Mouse (Mus musculus): ENCODE measurements around the gene Cmip. TPM values are rescaled to one million over a fixed set of nuclear protein-coding genes. Genes with fewer than 3 reads are reported as not detected.

Cmip gene
- polyA plus RNA-seq, 1 experiment: 17.3 TPM

DNA sequence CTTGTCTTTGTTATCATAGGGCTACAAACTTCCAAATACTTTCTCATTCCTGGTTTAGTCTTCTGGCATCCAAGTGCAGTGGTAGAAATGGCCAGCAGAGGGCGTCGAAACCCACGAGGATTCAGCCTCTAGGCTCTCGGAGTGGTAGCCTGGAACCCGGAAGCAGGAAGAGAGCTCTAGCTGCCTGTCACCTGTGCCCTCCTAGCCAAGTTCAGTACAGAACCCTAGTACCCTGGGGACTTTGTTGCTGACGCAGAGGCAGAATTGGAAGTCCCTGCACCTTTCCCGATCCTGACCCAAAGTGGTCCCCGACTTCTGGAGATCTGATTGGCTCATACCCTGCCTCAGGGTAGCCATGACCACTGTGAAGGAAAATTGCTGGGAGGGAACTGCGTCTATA is 32.2 kb upstream of the Cmip start:
- Histone ChIP-seq H3K4me3 (ENCODE audit: insufficient read depth, poor library complexity, severe bottlenecking) (no peak overlapping the region), H3ac (ENCODE audit: control insufficient read depth, insufficient read length, low read depth) (no peak overlapping the region), H3K36me3 (ENCODE audit: control insufficient read depth, insufficient read depth) (no peaks in the 10 kb centered on the region), H3K27me3 (ENCODE audit: control insufficient read depth, insufficient read depth, insufficient read length) (no peaks in the 10 kb centered on the region), H3K79me3 (ENCODE audit: low read depth) (no peaks in the 10 kb centered on the region), H3K79me2 (ENCODE audit: control insufficient read depth, insufficient read depth) (no peaks in the 10 kb centered on the region)
- TF ChIP-seq FOSL1 (IDR thresholded peaks at IDR 0.05; ENCODE audit: insufficient read depth, low read length, poor library complexity, severe bottlenecking) (no peak), MAX (IDR thresholded peaks at IDR 0.05) (no peak), MYOD1 (IDR thresholded peaks at IDR 0.05; ENCODE audit: control insufficient read depth, insufficient read length, low read depth) (no peak), CEBPB (IDR thresholded peaks at IDR 0.05; ENCODE audit: low read depth) (no peak), CTCF (IDR thresholded peaks at IDR 0.05; ENCODE audit: control insufficient read depth, insufficient read depth, insufficient read length) (peak; percentile 63), MYOG (IDR thresholded peaks at IDR 0.05; ENCODE audit: control insufficient read depth, extremely low read depth, insufficient read length) (no peak), USF1 (IDR thresholded peaks at IDR 0.05; ENCODE audit: low read depth) (no peak)

DNA sequence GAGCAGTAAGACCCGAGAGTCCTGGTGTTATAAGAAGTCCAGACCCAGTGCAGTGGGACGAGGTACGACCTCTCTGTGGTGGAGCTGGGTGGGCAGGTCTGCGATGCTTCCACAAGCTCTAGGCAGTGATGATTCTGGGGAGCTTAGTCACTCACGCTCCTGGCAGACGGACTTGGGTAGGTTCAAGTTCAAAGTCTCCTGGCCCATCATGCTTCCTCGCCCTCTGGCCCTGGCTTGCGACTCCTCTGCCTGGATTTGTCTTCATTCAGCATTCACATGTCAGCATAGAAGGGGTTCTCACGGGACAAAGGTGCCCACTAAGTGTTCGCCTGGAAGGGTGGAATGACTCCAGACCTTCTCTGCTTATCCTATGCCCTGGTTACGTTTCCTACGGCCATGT is 30.6 kb upstream of the Cmip start:
- Histone ChIP-seq H3K36me3 (ENCODE audit: control insufficient read depth, insufficient read depth) (no peaks in the 10 kb centered on the region), H3K79me2 (ENCODE audit: control insufficient read depth, insufficient read depth) (no peaks in the 10 kb centered on the region), H3K27me3 (ENCODE audit: control insufficient read depth, insufficient read depth, insufficient read length) (no peaks in the 10 kb centered on the region), H3K4me3 (ENCODE audit: insufficient read depth, poor library complexity, severe bottlenecking) (no peak overlapping the region), H3ac (ENCODE audit: control insufficient read depth, insufficient read length, low read depth) (no peak overlapping the region), H3K79me3 (ENCODE audit: low read depth) (no peaks in the 10 kb centered on the region)
- no peak for TF ChIP-seq CTCF (IDR thresholded peaks at IDR 0.05; ENCODE audit: control insufficient read depth, insufficient read depth, insufficient read length)
- TF ChIP-seq MYOG (IDR thresholded peaks at IDR 0.05; ENCODE audit: control insufficient read depth, extremely low read depth, insufficient read length): no peak
- no peak for TF ChIP-seq USF1 (IDR thresholded peaks at IDR 0.05; ENCODE audit: low read depth)
- TF ChIP-seq MAX (IDR thresholded peaks at IDR 0.05): no peak
- TF ChIP-seq MYOD1 (IDR thresholded peaks at IDR 0.05; ENCODE audit: control insufficient read depth, insufficient read length, low read depth): no peak
- TF ChIP-seq CEBPB (IDR thresholded peaks at IDR 0.05; ENCODE audit: low read depth): no peak
- no peak for TF ChIP-seq FOSL1 (IDR thresholded peaks at IDR 0.05; ENCODE audit: insufficient read depth, low read length, poor library complexity, severe bottlenecking)

DNA sequence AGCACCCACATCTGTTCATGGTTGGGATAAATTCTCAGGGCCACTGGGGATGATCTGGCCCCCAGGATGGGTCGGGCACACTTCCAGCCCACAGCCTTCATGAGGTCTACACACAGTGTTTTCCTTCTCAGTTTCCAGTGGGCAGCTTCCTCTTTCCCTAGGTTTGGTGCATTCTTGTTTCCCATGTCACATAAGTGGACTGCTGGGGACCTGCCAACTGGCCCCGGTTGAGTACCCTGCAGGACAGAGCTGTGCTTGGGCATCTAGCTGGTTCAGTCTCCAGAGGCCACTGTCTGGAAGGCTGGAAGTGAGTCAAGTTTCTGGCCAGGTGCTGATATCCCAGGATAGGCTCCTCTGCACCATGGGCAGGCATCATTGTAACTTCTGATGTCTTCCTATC is 29.5 kb upstream of the Cmip start:
- no peaks in the 10 kb centered on the region for H3K79me3 ChIP-seq (ENCODE audit: low read depth)
- no peak overlapping the region for H3K4me3 ChIP-seq (ENCODE audit: insufficient read depth, poor library complexity, severe bottlenecking)
- no peak for TF ChIP-seq USF1 (IDR thresholded peaks at IDR 0.05; ENCODE audit: low read depth)
- TF ChIP-seq FOSL1 (IDR thresholded peaks at IDR 0.05; ENCODE audit: insufficient read depth, low read length, poor library complexity, severe bottlenecking): no peak
- TF ChIP-seq MYOD1 (IDR thresholded peaks at IDR 0.05; ENCODE audit: control insufficient read depth, insufficient read length, low read depth): no peak
- no peak for TF ChIP-seq MAX (IDR thresholded peaks at IDR 0.05)
- TF ChIP-seq CEBPB (IDR thresholded peaks at IDR 0.05; ENCODE audit: low read depth): no peak
- TF ChIP-seq MYOG (IDR thresholded peaks at IDR 0.05; ENCODE audit: control insufficient read depth, extremely low read depth, insufficient read length): no peak
- no peak for TF ChIP-seq CTCF (IDR thresholded peaks at IDR 0.05; ENCODE audit: control insufficient read depth, insufficient read depth, insufficient read length)
- H3ac ChIP-seq (ENCODE audit: control insufficient read depth, insufficient read length, low read depth): no peak overlapping the region
- H3K36me3 ChIP-seq (ENCODE audit: control insufficient read depth, insufficient read depth): no peaks in the 10 kb centered on the region
- no peaks in the 10 kb centered on the region for H3K27me3 ChIP-seq (ENCODE audit: control insufficient read depth, insufficient read depth, insufficient read length)
- H3K79me2 ChIP-seq (ENCODE audit: control insufficient read depth, insufficient read depth): no peaks in the 10 kb centered on the region

DNA sequence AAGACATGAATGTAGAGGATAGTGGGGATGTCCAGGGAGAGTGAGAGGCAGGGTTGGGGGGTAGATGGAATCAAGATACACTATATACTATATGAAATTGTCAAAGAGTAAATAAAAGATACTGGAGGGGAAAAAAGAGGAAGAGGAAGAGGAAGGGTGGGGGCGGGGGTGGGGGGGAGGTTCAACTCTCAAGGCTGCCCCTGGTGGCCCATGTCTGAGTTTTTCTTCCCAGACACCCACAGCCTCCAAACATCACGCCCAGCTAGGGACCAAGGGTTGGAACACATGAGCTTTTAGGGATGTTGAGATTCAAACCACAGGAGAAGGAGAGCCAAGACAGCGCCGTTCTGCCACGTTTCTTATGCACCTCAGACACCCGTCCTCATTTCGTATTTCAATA is 23.7 kb upstream of the Cmip start:
- no peak overlapping the region for H3K4me3 ChIP-seq (ENCODE audit: insufficient read depth, poor library complexity, severe bottlenecking)
- H3K36me3 ChIP-seq (ENCODE audit: control insufficient read depth, insufficient read depth): no peaks in the 10 kb centered on the region
- TF ChIP-seq CEBPB (IDR thresholded peaks at IDR 0.05; ENCODE audit: low read depth): no peak
- no peak for TF ChIP-seq FOSL1 (IDR thresholded peaks at IDR 0.05; ENCODE audit: insufficient read depth, low read length, poor library complexity, severe bottlenecking)
- no peak for TF ChIP-seq MYOG (IDR thresholded peaks at IDR 0.05; ENCODE audit: control insufficient read depth, extremely low read depth, insufficient read length)
- no peak for TF ChIP-seq MAX (IDR thresholded peaks at IDR 0.05)
- TF ChIP-seq USF1 (IDR thresholded peaks at IDR 0.05; ENCODE audit: low read depth): no peak
- no peak for TF ChIP-seq MYOD1 (IDR thresholded peaks at IDR 0.05; ENCODE audit: control insufficient read depth, insufficient read length, low read depth)
- TF ChIP-seq CTCF (IDR thresholded peaks at IDR 0.05; ENCODE audit: control insufficient read depth, insufficient read depth, insufficient read length): no peak
- no peaks in the 10 kb centered on the region for H3K79me3 ChIP-seq (ENCODE audit: low read depth)
- no peaks in the 10 kb centered on the region for H3K27me3 ChIP-seq (ENCODE audit: control insufficient read depth, insufficient read depth, insufficient read length)
- no peaks in the 10 kb centered on the region for H3K79me2 ChIP-seq (ENCODE audit: control insufficient read depth, insufficient read depth)
- no peak overlapping the region for H3ac ChIP-seq (ENCODE audit: control insufficient read depth, insufficient read length, low read depth)

DNA sequence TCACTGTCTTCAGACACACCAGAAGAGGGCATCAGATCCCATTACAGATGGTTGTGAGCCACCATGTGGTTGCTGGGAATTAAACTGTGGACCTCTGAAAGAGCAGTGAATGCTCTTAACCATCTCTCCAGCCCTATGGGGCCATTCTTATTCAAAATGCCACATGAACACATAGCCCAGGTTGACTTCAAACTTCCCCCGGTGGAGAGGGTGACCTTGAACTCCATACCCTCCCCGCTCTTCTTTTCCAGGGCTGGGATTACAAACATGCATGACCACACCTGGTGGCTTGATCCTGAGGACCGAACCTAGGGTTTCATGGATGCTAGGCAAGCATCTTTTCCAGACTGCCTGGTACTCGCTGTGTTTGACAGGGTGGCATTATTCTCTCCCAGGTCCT is 20.3 kb upstream of the Cmip start:
- Histone ChIP-seq H3ac (ENCODE audit: control insufficient read depth, insufficient read length, low read depth) (no peak overlapping the region), H3K4me3 (ENCODE audit: insufficient read depth, poor library complexity, severe bottlenecking) (no peak overlapping the region), H3K27me3 (ENCODE audit: control insufficient read depth, insufficient read depth, insufficient read length) (no peaks in the 10 kb centered on the region), H3K79me2 (ENCODE audit: control insufficient read depth, insufficient read depth) (no peaks in the 10 kb centered on the region), H3K36me3 (ENCODE audit: control insufficient read depth, insufficient read depth) (no peaks in the 10 kb centered on the region), H3K79me3 (ENCODE audit: low read depth) (no peaks in the 10 kb centered on the region)
- TF ChIP-seq FOSL1 (IDR thresholded peaks at IDR 0.05; ENCODE audit: insufficient read depth, low read length, poor library complexity, severe bottlenecking) (no peak), MYOD1 (IDR thresholded peaks at IDR 0.05; ENCODE audit: control insufficient read depth, insufficient read length, low read depth) (no peak), CTCF (IDR thresholded peaks at IDR 0.05; ENCODE audit: control insufficient read depth, insufficient read depth, insufficient read length) (no peak), USF1 (IDR thresholded peaks at IDR 0.05; ENCODE audit: low read depth) (no peak), MAX (IDR thresholded peaks at IDR 0.05) (no peak), MYOG (IDR thresholded peaks at IDR 0.05; ENCODE audit: control insufficient read depth, extremely low read depth, insufficient read length) (no peak), CEBPB (IDR thresholded peaks at IDR 0.05; ENCODE audit: low read depth) (no peak)

DNA sequence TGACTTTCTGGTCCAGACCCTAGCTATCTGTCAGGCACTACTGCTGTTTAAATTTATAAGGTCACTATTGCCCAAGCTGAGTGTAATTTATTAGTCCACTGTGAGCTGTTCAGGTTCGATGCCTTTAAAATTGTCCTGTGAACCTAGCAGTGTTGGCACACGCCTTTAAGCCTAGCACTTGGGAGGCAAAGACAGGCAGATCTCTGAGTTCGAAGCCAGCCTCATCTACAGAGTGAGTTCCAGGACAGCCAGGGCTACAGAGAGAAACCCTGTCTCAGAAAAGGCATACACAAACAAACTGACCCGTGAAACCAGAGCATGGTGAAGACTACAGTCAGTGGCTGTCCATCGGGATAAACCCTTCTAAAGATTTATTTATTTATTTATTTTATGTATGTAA is 16.5 kb upstream of the Cmip start:
- TF ChIP-seq MAX (IDR thresholded peaks at IDR 0.05): no peak
- no peak for TF ChIP-seq MYOD1 (IDR thresholded peaks at IDR 0.05; ENCODE audit: control insufficient read depth, insufficient read length, low read depth)
- no peak for TF ChIP-seq CEBPB (IDR thresholded peaks at IDR 0.05; ENCODE audit: low read depth)
- no peak for TF ChIP-seq MYOG (IDR thresholded peaks at IDR 0.05; ENCODE audit: control insufficient read depth, extremely low read depth, insufficient read length)
- no peak for TF ChIP-seq CTCF (IDR thresholded peaks at IDR 0.05; ENCODE audit: control insufficient read depth, insufficient read depth, insufficient read length)
- no peak for TF ChIP-seq FOSL1 (IDR thresholded peaks at IDR 0.05; ENCODE audit: insufficient read depth, low read length, poor library complexity, severe bottlenecking)
- no peak for TF ChIP-seq USF1 (IDR thresholded peaks at IDR 0.05; ENCODE audit: low read depth)
- H3K79me3 ChIP-seq (ENCODE audit: low read depth): no peaks in the 10 kb centered on the region
- no peaks in the 10 kb centered on the region for H3K79me2 ChIP-seq (ENCODE audit: control insufficient read depth, insufficient read depth)
- H3K4me3 ChIP-seq (ENCODE audit: insufficient read depth, poor library complexity, severe bottlenecking): no peak overlapping the region
- H3K36me3 ChIP-seq (ENCODE audit: control insufficient read depth, insufficient read depth): no peaks in the 10 kb centered on the region
- H3K27me3 ChIP-seq (ENCODE audit: control insufficient read depth, insufficient read depth, insufficient read length): no peaks in the 10 kb centered on the region
- no peak overlapping the region for H3ac ChIP-seq (ENCODE audit: control insufficient read depth, insufficient read length, low read depth)

All from C2C12 (cell line).